Mouse (Mus musculus): Measurements from ENCODE around the gene Mettl21a.
"Not testable (repeated sequence)": the region's sequence is repeated elsewhere in the genome, so short reads cannot be mapped to it uniquely, and the experiment has no call there.

Gene Mettl21a

DNA sequence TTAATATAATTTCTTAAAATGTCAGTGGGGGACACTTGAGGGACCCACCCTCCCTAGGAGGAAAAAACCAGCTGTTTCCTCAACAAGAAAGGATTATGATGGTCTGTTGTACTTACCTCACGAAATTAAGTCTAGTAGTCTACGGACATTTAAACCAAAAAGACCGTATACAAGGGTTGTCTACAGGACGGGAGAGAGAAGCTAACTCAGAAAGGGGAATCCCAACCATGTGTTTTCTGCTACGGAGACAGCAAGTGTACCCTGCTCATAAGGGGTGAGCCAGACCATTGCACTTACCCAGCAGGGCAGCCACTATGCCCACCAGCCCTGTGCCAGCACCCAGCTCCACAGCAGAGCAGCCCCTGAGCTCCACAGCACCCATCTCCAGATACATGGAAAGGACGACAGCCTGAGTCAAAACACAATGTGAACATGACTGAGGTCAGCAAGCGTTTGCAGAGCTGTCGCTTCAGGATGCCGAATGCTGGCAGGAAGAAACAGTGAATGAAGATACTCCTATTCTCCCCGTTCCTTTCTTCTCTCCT lies 2.2 kb downstream of the Mettl21a start:
- no peak for DNase-seq (ENCODE audit: low spot score in 2 of 2)

DNA sequence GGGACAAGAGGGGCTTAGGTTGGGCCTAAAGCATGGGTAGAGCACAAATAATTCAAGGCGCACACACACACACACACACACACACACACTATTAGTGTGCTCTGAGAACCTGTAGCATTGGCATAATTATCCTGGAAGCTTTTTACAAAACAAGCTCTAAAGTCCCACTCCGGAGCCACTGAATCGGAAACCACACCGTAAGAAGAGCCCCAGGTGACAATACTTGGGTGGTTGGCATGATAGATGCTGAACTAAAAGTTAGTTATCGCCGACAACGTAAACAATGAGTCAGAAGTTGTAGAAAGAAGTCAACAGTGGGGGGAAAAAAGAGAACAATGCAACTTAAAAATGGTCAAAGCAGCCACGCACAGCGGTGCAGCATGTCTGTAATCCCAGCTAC lies 2.7 kb downstream of the Mettl21a start:
- no peak for DNase-seq (ENCODE audit: low spot score in 2 of 2)

DNA sequence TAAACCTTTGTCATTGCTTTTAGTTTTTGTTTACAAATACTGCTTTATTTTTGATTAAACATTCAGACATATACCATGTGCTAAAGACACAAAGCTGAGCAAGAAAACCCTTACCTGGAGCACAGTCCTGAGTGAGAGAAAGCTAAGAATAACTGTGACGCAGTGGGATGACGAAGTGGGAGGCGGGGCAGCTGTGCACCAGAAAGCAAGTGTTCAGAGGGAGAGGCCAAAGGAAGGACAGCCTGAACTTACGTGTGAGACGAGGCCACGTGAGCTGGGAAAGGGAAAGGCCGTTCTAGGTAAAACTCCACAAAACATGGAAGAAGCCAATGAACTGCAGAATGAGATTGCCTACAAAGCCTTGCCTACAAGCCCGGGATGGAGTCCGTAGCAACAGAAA lies 7.1 kb downstream of the Mettl21a start:
- no peak for DNase-seq (ENCODE audit: low spot score in 2 of 2)

DNA sequence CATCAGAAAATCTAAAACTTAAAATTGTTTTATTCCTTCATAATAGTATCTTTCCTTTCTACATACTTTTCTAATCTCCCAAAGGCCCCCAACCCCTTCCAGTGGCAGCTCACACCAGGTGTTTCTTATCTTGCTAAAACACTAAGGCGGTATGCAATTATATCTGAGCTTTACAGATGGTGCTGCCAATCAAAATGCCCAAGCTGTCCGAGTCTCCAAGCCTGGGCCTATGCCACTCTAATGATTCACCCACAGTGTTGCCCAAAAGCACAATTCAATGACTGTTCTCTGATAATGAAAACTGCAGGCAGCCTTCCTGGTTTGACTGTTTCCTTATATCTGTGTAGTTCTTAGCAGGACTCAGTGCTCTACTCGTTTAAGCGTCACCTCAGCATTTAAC lies 7.9 kb downstream of the Mettl21a start:
- DNase-seq (ENCODE audit: low spot score in 2 of 2): no peak

DNA sequence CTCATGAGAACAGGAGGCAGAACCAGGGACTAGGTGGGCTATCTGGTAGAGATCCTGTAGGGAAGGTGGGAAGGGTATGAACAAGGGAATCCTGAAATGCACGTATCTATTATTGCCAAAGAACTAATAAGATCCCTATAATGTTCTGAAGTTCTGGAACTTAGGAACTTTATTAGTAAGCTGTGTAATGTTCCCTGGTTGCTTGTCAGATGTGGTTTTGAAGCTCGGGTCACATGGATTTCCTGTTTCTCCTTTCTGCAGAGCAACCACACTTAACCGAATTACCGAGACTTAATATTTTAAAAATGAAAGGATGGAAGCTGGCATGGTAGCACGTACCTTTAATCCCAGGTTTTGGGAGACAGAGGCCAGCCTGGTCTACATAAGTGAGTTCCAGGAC lies 13.7 kb downstream of the Mettl21a start:
- DNase-seq (ENCODE audit: low spot score in 2 of 2): no peak

DNA sequence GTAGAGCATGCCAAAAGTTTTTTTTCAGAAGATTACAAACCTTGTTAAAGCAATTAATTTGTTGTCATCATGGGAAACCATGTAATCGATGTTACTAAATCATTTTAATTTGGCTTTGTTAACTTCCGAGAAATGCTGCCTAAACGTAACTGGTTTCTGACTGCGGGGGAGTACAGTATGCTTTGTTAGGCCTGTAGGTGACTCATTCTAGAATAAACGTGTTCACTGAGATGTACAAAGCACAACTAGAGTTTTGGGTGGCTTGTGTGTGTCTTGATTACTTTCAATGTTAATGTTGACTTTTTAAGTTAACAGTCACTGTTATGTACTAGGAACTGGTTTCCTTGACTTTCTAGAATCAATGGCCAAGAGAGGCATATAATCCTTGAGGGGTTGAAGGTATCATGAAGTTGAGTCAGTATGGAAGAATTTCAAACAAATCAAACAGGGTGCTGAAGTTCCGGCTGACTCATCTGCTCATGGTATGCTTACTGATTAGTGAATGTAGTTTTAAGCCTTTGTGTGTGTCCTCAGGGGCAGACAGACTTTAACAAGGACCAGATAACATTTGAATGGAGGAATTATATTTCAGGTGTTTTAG lies 15.7 kb downstream of the Mettl21a start:
- DNase-seq (ENCODE audit: low spot score in 2 of 2): no peak

DNA sequence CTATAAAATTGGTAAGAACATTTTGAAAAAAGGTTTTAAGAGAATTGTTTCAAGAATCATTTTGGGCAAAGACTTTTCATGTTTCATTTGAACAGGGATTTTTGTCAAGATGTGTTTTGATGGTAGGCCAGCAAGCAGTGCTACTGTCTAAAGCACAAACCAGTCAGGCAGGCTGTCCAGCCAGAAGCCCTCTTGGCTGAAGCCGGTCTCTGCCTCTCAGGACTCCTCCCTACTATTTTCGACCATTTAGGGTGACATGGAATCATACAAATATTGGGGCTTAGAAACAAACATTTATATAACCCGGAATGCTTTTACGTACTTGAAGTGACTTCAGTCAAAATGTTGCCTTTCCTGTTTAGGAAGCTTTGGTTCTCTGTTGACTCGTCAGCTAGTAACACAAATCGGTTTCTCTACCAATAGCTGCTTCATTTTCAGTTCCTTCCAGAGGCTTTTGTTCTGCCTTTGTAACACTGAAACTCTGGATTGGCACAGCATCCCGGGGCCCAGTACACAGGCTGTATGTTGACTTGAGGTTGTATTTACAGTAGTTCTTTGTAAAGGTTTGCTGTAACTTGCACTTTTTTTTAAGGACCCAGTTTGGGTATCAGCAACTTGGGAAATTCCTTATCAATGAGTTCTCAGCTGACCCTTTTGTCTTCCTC lies 16.5 kb downstream of the Mettl21a start:
- DNase-seq (ENCODE audit: low spot score in 2 of 2): no peak

DNA sequence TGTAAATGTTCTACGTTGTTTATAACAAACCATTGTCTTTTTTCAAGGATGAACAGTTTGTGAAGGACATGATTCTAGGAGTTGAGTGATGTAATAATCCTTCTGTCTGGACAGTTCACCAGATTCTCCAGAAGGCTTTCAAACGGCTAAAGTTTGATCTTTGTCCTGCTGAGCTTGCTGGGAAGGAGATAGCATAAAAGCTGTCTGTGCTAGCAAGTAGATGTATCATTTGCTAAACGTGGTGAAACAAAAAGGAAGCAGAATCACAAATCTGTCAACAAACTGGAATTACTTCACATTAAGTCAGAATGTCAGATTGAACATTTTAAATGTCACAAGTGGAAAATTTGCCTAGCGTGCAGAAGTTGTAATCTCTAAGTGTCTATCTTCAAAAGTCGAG lies 18.1 kb downstream of the Mettl21a start:
- DNase-seq (ENCODE audit: low spot score in 2 of 2): no peak

DNA sequence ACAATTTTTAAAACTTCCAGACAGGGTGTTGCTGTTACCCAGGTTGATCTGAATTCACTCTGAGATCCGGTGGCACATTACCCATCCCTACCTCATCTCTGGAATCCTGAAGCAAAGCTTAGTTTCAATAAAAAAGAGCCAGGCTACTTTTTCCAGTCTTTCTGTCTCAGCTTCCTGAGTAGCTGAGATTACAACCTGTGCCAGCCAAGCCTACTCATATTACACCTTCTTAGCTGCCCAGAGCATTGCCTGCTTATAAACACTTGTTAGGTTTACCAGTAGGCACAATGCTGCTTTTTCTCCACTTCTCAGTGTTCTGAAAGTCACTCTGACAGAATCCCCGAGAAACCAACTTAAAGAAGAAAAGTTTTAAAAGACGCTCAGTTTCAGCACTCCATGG lies 38.2 kb downstream of the Mettl21a start:
- DNase-seq (ENCODE audit: low spot score in 2 of 2): no peak

DNA sequence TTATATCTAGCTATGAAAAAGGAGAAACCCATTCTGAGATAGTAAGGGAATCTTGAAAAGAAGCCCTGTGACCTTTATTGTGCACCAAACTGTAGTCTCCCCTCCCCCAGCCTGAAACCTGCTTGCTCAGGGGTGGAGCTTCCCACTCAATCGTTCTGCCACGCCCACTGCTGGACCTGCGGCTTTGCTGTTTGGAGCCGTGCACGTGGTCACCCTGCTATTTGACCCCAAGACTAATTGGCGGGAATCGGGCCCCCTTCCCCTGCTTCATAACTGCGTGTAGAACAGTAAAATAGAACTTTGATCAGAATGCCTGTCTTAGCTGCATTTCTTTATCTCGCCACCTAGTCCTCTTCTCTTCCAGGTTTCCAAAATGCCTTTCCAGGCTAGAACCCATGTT lies 39.1 kb downstream of the Mettl21a start:
- DNase-seq (ENCODE audit: low spot score in 2 of 2): not testable (repeated sequence)

DNA sequence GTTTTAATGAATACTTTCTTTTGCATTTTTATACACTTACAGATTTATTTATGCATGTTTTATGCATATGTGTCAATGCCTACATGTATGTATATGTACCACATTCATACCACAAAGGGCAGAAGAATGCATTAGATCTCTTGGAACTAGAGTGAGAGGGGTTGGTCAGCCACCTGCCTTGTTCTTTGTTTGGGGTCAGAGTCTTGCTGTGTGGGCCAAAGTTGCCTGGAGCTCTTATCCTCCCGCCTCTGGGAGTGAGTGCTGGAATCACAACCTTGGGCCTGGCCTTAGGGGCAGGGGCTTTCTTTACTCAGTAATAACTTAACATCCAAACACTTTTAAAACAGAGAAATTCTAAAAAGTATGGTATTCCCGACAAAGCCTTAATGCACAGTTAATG lies 40.3 kb downstream of the Mettl21a start:
- no peak for DNase-seq (ENCODE audit: low spot score in 2 of 2)

DNA sequence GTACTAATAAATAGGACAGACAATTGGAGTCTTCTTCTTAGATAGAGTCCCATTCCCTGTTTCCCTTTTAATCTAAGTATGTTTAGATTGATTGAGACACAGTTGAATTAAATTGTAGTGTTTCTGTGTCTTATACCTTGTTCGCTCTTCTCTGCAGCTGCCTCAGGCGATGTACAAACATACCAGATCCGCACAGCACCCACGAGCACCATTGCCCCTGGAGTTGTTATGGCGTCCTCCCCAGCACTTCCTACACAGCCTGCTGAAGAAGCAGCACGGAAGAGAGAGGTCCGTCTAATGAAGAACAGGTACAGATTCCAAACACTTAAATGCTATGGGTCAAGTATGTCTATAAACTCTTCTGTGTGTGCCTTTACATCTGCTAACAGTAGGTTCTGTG lies 41.0 kb downstream of the Mettl21a start:
- DNase-seq (ENCODE audit: low spot score in 2 of 2): no peak

DNA sequence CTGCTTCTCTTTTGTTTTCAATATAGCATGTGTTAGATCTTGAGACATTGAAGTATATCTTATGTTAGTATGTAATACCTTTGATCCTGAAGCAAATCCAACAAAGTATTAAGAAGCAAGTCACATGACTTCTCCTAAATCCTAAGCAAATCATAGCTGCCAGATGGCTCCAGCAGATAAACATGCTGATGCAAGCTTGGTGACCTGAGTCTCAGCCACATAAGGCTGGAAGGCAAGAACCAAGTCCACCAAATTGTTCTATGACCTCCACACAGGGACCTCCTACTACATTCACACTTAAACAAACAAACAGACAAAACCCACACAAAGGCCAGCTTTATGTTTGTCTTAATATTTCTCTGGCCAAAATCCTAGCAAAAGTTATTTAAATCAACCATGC lies 48.8 kb downstream of the Mettl21a start:
- DNase-seq (ENCODE audit: low spot score in 2 of 2): no peak

DNA sequence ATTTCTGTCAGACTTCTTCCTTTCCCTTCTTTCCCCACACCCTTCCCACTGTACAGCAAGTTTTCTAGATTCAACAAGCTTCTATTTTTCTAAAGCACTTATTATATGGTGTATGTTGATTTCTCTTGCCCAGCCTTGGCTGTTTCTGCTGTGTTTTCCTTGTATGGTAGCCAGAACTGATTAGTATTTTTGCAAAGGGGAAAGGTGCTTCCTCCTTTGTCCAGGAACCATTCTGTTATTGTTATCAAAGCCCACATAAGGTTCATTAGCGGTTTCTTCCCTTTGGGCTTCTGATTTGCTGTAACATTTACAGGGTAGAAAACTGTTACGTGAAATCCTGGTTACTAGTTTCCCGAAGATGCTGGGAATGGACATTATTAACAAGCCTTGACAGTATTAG lies 56.9 kb downstream of the Mettl21a start:
- DNase-seq (ENCODE audit: low spot score in 2 of 2): no peak
